Mouse (Mus musculus) cerebellum, postnatal 25 days (tissue): ENCODE measurements at regions not wholly inside any gene's neighbourhood (a gene's known extent, or its start where the extent isn't known, plus 50 kb on each side); places are given as distances from the start of the nearest gene placed in this dataset.

Source experiments
- DNase-seq, 2 experiments: peaks; one replicate each; pipeline ENCODE4 v3.0.0; 2021; ENCODE audit warnings: mixed read lengths in 2 of 2

DNA sequence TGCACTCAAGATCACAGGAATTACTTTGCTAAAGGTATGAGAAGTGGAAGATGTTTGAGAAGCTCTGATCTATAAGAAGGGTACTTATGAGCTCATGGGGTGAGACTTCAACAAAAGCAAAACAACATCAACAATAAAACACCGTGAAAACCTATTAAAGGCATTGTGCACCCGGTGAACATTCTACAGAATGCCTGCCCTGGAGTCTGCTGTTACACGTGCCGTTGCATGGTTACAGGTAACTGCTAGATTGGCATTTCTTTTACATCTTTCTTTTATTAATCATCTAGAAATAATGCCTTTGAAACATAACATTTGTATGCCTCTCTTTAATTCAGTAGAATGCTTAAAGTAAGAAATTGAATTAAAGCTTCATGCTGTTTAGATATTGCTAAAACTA, 661.0 kb downstream of the Pcdh18 start:
- DNase-seq, result no peak

DNA sequence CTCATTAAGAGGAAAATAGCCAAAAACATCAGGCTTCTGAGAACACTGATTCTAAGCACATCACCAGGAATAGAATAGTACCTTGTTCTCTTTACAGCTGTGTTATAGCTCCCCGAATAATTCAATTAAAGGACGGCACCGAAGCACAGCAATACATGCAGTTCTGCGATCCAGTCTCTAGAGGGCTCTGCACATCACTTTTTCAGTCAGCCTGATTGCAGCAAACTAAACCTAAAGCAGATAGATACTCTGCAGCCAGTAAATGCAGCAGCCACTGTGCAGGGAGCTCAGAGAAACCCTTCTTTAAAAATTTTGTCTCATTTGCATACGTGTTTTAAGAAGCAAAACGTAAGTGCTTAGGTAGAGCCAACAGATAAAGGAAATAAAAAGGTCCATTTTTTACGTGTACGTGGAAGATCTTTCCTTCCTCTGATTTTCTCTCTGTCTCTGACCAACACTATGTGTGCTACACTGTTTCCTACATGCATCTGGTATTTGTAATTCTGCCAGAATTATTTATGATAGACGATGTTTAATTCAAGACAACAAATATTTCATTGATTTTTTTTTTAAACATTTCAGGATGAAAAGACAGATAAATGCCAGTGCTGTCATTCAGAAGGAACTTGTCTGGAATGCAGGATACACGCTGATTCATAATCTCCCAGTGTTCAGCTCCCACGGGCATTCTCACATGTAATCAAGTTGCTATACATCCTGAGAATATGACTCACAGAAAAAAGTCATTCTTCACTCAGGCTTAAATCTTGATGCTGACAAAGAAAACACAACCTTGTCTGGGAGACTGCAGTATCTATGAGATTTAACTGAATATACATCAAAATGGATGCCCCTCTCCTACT, 663.1 kb downstream of the Pcdh18 start:
- peak; percentile 68 to 75 for DNase-seq

DNA sequence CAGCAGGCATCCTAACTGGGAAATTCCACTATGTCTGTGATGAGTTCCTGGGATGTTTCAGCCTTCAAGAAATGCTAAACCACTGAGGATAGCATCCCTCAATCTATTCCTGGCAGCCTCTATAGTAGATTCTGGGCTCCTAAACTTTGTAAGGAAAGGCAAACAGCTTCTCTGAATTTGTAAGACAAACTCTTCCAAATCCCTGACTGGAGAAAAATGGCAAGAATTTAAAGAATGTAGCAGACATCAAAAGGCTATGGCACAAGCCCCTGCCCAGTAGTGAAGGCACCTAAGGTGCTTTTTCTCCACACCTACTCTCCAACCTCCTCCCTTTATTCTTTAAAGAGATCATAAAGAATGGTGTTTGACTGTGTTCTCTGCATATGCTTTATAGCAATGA, 688.3 kb downstream of the Pcdh18 start:
- DNase-seq, result no peak

DNA sequence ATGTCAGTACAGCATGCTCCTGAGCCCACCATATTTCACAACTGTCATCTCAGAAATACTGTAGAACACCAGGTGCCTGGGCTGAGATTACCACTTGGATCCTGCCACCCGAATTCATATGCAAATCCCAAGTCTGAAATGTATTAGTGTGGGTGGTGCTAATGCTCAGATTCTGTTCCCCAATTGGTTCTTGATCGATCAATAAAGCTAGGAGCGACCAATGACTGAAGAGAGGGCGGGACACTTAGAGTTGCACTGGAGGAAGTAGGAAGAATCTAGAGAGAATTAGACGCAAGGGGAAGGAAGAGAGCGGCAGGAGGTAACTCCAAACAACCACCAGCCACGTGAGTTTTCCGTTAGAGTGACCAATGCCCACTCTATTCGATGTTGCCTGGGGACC, 695.0 kb downstream of the Pcdh18 start:
- no peak for DNase-seq

DNA sequence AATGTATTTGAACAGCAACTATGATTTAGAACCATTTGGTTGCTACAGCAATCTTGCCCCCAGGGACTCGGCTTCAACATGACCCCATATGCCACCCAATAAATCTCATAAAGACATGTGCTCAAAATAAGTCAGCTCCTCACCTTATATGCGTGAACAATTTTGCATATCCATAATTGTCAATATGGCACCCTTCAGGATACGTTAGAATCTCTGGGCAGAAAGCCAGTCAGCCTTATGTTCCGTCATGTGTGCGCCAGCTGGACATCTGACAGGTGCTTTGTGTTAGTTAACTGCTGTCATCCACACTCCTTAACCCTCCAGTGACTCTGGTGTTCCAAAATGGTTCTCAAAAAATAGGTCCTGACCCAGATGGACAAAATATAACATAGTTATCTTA, 724.1 kb downstream of the Pcdh18 start:
- DNase-seq, result peak; percentile 87 to 91

DNA sequence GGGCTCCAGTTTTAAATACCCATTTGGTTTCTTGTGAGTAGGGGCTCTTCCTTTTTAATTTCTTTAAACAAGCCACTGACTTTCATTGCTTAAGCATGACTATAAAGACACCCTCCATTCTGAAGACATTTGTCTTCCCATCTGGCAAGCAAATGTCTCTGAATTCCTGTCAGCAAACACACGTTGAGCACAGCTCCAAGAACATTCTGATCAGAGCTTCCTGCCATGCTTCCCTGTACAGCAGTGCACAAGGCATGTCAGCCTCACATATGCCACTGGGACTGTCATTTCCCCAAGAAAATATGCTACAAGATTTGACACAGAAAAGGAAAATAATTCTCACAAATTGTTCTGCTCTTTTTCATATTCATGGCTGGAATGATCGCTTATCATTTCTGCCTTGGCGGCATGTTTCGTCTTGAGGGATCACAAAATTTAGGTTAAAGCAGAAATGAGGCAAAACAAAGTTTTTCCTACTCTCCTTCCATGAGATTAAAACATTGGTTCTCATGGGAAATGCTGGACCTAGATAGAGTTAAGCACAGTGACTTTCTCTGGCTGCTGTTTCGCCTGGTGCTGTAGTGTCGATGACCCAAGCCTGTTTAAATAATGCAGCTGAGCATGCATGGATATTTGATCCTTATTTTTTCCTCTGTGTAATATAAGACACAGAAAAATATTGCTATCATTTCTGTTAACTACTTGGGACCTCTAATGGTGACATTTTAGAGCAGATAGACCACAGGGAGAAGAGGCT, 747.7 kb downstream of the Pcdh18 start:
- no peak for DNase-seq
